Comparison of ENCODE assay signal across 23 mouse cellular contexts in the genomic region with DNA sequence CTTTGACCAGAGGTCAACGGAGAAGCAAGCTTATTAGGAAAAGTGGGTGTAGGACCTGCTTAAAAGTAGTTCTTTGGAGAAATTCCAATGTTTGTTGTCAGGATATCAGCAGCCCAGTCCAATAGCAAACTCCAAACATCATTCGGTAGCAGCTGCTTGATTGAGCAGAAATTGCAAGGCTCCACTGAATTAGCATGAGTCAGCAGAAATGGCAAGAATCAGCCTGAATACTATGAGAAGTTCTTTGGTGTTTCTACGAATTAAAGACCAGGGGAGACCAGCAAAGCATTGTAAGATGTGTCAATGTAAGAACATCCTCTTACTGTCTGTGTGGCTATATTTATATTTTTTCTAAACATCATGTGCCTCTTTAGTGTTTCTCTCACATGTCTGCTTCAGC.
"Had no signal": no experiment of that assay in that cellular context is flagged by ENCODE, and none has a peak within 500 bp of the region (broad histone marks: within the 10 kb centered on the region; RNA-seq: fewer than 3 reads in every experiment).

No protein-coding gene starts in this region.

- H3K4me2 ChIP-seq: heart, embryonic 12.5 days; hindbrain, embryonic 12.5 days; hindbrain, embryonic 14.5 days; intestine, embryonic 15.5 days; limb, embryonic 12.5 days; liver, embryonic 11.5 days had no signal

- H3K4me3 ChIP-seq: gastrocnemius, adult 2 months; heart, embryonic 10.5 days; heart, embryonic 12.5 days; hindbrain, embryonic 10.5 days; hindbrain, embryonic 12.5 days; intestine, embryonic 15.5 days; layer of hippocampus, adult 2 months; left cerebral cortex, adult 2 months; limb, embryonic 10.5 days; limb, embryonic 12.5 days had no signal

- H3K27ac ChIP-seq: gastrocnemius, adult 2 months; heart, embryonic 10.5 days; hindbrain, embryonic 10.5 days; hindbrain, embryonic 12.5 days; hindbrain, embryonic 14.5 days; intestine, embryonic 15.5 days; layer of hippocampus, adult 2 months; left cerebral cortex, adult 2 months; limb, embryonic 10.5 days; limb, embryonic 12.5 days had no signal

- H3K9me3 ChIP-seq: heart, embryonic 10.5 days; heart, embryonic 12.5 days; hindbrain, embryonic 10.5 days; hindbrain, embryonic 12.5 days; intestine, embryonic 15.5 days; limb, embryonic 10.5 days; limb, embryonic 12.5 days had no signal

- H3K36me3 ChIP-seq: heart, embryonic 10.5 days; heart, embryonic 12.5 days; hindbrain, embryonic 10.5 days; hindbrain, embryonic 12.5 days; intestine, embryonic 15.5 days; limb, embryonic 10.5 days; limb, embryonic 12.5 days had no signal

- H3K9ac ChIP-seq: heart, embryonic 12.5 days; hindbrain, embryonic 12.5 days; hindbrain, embryonic 14.5 days; intestine, embryonic 15.5 days; limb, embryonic 12.5 days had no signal

- DNase-seq: gastrocnemius, adult 2 months; gastrocnemius, postnatal 10 days; gastrocnemius, postnatal 25 days; heart, adult 18-20 months; heart, postnatal 10 days; heart, postnatal 4 days; kidney, adult 18-20 months; kidney, adult 8-10 months; kidney, postnatal 10 days; kidney, postnatal 25 days; kidney, postnatal 4 days; liver had no signal

- H3K27me3 ChIP-seq: heart, embryonic 12.5 days; hindbrain, embryonic 12.5 days; intestine, embryonic 15.5 days; limb, embryonic 12.5 days had no signal

- H3K4me1 ChIP-seq: heart, embryonic 10.5 days; heart, embryonic 12.5 days; hindbrain, embryonic 10.5 days; hindbrain, embryonic 12.5 days; intestine, embryonic 15.5 days; limb, embryonic 10.5 days; limb, embryonic 12.5 days had no signal
